Mouse (Mus musculus) lung, postnatal 25 days (tissue): Measurements from ENCODE around the gene Gm6583.

Source experiments
- DNase-seq: peaks from one replicate; pipeline ENCODE4 v3.0.0; 2022; ENCODE audit warnings: low spot score

Gm6583 gene

DNA sequence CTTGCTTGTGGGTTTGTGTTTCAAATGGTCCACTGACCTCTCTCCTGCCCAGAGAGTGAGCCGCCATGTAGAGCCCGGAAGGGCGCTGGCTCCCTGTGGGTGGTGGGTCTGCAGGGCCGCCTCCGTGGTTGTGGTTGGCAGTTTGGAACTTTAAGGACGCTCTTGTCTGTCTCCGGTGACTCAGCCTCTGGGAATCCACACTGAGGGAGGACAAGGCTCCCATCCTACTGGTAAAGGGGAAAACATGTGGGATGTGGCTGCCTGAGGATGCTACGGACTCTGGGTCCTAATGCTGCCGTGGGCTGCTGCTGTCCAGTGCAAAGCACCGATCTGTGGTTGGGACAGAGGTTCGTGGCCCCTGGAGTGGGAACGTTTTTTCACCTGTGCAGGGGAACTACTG, 12.1 kb upstream of the Gm6583 start:
- DNase-seq, result no peak

DNA sequence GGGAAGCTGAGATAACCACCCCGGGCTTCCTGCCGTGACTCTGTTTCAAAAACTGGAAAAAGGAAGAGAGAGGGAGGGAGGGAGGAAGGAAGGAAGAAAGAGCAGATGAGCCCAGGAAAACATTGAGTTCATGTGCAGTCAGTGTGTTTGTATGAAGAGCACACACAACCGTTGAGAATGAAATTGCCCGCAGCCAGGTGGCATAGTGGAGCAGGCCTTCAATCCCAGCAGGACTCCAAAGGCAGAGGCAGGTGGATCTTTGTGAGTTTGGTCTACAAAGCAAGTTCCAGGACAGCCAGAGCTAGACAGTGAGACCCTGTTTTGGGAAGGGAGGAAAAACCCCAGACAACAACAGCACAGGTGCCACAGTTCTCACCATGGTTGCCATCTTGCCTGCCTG, 11.5 kb upstream of the Gm6583 start:
- no peak for DNase-seq

DNA sequence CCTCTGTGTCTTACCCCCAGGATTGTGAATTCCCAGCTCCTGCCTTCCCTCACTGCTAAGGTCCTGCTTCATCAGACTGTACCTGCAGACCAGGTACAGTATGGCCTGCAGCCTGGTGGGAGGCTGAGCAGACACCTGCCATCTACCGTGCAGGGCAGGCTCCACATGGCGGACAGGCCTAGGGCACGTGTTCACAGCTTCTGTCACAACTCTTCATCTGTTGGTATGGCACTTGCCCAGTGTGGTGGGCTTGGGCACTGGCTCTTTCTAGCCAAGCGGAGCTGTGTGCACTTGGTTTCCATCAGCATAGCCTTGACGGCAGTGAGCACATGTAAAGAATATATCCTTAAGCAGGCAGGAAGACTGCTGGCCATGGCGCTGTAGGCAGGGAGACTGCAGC, 11.0 kb upstream of the Gm6583 start:
- DNase-seq, result no peak

DNA sequence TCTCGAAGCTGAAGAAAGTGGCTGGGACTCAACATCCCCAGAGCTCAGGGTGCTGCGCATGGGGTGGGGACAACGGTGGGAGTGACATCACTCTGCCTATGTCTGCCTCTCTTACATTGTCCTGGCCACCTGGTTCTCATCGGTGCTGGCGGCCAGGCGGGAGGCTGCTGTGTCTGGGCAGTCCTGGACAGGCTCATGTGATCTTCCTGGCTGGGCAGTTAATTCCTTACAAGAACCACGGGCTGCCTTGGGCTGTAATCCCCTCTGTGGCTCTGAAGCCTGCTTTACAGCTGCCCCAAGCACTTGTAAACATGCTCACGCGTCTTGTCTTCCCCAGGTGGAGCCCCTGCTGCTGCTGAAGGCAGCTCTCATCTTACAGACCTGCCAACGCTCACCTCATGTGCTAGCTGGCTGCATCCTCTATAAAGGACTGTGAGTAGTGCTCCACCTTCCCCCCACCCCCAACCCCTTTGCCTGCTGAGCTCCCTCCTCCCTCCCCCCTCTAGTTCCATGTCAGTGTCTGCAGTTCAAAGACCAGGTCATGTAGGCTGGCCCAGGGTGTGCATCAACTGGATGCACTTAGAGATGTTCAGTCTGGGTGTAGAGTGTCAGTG, 8.5 kb upstream of the Gm6583 start:
- no peak for DNase-seq

DNA sequence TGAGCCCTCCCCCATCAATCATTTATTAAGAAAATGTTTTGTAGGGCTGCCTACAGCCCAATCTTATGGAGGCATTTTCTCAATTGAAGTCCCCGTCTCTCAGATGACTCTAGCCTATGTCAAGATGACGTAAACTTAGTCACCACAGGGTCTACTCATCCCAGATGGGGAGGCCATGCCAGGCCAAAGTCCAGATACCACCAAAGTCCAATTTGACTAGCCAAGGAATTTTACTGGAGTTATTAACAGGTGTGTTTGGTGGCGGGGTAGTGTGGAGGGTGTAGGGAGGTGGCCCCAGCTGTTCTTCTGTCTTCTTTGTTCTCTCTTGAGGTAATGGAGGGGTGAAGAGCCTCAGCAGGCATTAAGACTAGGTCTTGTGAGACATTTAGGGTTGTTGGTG, 4.2 kb upstream of the Gm6583 start:
- DNase-seq, result no peak

DNA sequence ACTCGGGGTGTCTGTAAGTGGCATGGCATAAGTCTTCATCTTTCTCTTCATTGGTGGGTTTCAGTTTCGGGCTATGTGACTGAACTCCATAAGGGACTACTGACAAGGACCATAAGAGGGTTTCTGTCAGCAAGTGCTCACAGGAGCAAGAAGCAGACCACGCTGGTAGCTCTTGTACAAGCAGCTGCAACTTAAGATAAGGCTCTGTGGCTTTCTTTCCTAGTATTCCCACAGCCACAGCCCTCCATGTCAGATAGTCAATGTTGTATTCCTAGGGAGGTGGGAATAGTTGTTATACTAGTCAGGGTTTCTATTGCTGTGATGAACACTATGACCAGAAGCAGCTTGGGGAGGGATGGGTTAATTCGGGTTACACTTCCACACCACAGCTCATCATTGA, 3.7 kb upstream of the Gm6583 start:
- no peak for DNase-seq

DNA sequence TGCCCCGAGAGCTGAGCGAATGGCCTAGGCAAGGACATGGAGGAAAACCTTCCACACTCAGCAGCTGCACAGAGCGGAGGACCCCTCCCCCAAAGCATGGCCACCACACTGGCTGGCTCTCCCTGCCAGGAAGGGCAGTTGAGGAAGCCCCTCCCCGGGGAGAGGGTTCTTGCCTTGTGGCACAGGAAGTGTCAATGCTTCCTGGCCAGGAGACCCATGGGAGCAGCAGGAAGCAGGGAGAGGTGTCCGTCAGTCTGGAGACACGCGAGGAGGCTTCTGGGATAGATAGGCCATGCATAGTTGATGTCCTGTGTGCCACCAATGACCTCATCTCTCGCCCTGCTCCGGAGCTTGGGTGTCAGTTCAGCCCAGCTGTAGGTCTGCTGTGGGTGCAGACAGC, 489 bp upstream of the Gm6583 start:
- peak; percentile 28 for DNase-seq

DNA sequence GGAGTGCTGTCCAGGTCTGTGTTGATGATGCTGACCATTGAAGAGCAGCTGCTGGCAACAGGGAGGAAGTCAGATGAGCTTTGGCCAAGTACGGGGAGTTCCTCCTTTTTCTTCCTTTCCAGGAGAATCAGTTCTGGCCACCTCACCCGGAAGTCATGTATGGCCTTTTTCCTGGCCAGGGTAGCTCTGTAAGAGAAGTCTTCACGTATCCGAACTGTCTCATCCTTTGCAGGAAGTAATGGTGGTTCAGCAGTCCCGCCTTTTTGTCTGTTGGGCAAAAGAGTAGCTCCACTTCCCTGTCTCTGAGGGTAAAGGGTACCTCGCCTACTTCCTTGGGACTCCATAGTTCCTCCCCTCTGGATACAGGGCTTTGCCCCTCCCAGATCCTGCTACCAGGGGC, 340 bp downstream of the Gm6583 start:
- DNase-seq, result no peak

DNA sequence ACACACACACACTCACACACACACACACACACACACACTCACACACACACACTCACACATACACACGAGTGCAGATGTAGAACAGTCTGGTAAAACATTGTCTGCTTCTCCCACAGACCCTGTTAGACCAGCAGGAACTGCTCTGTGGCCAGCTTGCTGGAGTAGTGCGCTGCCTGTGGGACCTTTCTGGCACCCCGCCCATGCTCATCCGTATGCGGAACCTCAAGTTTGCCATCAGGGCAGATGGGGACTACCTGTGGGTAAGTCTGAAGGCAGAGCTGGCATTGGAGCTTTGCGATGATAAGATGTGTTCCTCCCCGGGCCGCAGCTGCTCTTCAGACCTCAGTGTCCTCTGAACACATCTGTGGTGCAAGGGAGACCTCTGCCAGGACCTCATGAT, 6.7 kb downstream of the Gm6583 start:
- no peak for DNase-seq

DNA sequence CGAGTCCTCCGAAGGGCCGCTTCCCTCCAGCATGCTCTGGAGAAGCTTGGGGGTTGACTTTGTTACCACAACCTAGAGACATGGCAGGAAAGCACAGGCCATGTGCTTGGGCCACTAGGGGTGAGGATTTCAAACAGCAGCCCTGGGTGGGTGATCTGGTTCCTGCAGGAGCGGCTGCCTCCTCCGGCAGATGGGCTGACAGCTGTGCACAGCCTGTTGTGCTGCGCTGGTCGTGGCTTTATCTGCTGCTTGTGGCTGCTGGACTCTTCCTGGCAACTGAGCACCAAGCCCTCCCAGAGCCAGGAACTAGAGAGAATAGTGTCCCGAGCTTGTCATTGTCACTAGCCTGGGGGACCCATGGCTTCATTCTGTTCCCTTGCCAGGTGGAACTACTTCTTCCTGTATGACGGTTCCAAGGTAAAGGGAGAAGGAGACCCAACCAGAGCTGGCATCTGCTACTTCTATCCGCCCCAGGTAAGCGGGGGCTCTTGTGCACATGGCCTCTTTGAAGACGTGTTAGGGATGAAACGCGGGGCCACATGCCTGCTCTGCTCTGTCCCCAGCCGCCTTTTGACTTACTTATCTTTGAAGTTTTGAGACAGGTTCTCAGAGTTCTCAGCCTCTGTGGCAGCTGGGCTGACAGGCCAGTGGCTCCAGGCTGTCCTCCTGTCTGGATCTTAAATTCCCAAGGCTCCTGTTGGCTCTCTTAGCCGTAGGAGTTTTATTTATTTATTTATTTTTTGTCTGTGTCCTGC, 9.4 kb downstream of the Gm6583 start:
- DNase-seq, result no peak

DNA sequence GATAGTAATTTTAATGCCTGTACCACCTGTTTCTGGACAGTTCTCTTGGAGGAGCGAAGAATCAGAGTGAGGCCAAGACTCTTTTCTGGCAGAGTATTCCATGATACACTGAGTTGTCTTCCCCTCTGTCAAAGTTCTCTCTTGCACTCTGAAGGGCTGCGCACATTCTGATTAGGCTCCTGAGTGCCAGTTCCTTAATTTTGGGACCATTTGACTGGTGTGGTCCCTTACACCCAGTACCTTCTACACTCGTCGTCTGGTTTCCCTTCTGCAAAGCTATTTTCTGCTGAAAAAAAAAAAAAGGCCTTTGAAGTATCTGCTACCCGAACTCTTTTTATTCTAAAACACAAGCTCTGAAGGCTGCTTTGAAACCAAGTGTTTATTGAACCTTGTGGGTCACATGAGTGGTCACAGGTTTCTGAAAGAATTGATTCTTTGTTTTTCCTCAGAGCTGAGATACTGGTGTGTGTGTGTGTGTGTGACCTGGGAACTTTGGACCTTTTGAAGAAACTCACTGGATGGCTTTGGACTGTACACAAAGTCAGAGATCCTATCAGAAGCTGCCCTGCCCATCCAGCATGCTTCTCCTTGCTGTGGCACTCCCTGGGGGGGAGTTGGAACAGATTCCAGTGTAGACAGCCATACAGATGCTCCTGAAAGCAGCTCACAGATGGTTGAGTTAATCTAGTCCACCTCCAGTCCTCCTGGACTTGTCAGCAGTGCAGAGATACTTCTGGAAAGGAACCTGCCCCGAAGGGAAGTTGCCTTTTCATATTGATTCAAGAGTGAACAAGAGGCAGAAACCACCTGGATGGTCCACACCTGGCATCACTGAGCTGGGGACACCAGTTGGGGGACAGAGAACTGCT, 11.5 kb downstream of the Gm6583 start:
- no peak for DNase-seq

DNA sequence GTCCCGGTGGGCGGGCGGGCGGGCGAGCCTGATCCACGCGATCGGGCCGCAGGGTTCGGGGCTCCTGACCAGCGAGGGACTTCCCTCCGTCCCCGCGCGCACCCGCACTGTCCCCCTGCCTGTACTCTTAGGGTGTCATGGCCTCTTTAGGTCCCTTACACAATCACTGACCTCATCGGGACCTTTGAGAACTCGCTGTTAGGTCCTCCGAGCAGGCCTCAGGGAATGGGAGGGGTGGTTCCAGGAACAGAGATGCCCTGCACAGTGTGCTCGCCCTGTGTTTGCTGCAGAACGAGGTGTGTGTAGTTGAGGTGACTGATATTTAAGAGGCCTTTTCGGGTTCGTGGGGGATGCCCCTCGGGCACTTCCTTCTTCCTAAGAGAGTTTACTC, 12.6 kb downstream of the Gm6583 start:
- peak; percentile 20 for DNase-seq

DNA sequence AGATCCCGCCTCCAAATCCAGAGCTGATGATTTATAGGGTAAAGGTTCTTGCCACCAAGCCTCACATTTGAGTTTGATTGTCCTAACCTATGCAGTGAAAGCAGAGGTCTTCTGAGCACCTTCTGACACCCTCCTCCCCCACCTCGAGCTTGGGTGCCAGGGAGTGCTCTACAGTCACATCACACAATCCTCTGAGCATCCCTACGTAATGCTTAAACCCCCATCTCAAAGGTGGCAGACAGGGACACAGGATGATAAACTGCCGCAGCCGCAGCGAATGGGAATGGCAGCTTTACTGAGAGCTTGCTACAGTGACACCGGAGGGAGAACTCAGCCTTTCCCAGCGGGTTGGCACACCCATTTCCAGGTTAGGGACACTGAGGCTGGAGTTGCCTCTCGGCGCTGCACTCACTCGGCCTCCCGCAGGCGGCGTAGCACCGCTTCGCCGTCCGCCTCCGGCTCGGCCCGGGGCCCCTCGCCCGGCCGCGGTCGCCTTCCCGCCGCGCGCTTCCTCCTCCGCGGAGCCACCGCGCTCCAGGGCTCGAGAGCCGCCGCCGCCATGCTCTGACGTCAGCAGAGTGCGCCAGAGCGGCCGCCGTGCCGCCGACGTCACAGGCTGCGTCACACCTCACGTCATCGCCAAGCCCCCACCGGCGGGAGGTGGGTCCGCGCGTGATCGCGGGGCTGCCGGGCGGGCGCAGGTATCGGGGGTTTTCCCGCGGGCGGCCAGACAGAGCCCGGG, 13.2 kb downstream of the Gm6583 start, which contains the start of the genes Srrd and Hps4:
Srrd (minus strand) TSS at position 578 of the 742 bp plus-strand sequence.
Hps4 (plus strand) TSS at position 621 of the 742 bp plus-strand sequence.
- DNase-seq, result peak; percentile 80

DNA sequence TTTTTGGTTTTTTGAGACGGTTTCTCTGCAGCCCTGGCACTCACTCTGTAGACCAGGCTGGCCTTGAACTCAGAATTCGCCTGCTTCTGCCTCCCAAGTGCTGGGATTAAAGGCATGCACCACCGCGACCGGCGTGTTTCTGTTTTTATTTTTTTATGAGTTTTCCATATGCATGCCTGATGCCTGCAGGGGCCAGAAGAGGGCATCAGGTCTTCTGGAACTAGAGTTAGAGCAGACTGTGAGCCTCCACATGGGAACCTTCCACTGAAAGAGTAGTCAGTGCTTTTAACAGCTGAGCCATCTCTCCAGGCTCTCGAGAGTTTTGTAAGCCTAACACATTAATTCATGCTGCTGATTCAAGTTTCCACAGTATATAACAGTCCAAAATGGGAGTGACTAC, 16.6 kb downstream of the Gm6583 start:
- DNase-seq, result no peak

DNA sequence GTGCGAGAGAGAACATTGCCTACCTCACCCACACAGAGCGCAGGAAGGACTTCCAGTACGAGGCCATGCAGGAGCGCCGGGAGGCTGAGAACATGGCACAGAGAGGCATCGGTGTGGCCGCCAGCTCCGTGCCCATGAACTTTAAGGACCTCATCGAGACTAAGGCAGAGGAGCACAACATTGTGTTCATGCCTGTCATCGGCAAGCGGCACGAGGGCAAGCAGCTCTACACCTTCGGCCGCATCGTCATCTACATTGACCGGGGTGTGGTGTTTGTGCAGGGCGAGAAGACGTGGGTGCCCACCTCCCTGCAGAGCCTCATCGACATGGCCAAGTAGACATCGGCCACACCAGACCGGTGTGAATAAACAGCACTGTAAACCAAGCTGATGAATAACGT, 18.8 kb downstream of the Gm6583 start:
- no peak for DNase-seq

DNA sequence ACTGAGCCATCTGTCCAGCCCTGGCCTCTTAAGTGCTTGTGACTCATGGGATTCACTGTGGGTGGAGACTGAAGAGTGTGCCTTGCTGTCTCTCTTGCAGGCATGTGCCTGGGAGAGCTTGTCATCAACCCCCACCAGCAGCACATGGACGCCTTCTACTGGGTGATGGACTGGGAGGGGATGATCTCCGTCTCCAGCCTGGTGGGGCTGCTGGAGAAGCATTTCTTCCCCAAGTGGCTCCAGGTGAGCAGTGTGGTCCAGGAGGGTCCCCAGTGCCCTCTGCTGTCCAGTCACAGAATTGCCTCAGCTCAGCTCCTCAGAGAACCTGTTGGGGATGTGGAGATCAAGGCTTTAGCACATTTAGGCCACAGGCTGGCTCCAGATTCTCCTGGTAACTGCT, 20.4 kb downstream of the Gm6583 start:
- DNase-seq, result peak; percentile 30

DNA sequence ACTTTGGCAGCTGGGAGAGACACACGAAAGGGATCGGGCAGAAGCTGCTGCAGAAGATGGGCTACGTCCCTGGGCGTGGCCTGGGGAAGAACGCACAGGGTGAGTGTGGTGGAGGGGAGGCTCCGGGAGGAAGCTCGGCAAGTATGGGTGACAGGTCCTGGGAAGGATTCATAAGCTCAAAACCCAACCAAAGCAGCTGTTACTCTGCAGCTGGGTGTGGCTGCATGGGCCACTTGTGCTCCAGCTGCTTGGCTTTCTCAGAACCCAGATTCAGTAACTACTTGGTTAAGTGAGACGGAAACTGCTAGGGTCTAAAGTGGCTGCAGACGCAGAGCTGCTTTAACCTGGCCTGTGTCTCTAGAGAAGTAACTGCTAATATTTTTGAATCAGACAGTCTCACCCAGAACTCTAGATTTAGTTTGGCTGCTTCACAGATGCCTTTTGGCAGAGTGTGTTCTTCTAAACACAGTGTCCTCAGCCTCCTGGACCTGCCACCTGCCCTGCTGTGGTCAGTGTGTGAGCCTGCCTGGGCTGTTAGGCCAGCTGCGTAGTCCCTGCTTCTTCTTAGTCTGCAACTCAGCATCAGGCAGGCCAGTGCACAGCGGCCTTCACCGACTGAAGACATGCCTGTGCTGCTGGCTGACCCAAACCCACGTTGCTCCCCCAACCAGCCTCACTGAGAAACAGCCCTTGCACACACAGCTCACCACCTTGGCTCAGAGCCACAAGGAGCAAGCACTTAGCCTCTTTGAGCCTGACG, 25.8 kb downstream of the Gm6583 start:
- no peak for DNase-seq

DNA sequence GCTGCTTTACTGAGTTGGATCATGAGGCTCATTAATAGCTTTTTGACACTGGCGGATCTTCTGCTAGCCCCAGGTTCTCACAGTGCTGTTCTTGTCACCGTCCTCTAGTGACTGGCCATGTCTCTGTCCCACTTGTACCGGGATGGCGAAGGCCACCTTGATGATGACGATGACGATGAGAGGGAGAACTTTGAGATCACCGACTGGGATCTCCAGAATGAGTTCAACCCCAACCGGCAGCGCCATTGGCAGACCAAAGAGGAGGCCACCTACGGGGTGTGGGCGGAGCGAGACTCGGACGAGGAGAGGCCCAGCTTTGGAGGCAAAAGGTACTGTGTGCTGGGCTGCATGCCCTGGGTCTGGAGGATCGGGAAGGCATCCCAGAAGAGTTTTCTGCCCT, 28.0 kb downstream of the Gm6583 start:
- DNase-seq, result no peak

DNA sequence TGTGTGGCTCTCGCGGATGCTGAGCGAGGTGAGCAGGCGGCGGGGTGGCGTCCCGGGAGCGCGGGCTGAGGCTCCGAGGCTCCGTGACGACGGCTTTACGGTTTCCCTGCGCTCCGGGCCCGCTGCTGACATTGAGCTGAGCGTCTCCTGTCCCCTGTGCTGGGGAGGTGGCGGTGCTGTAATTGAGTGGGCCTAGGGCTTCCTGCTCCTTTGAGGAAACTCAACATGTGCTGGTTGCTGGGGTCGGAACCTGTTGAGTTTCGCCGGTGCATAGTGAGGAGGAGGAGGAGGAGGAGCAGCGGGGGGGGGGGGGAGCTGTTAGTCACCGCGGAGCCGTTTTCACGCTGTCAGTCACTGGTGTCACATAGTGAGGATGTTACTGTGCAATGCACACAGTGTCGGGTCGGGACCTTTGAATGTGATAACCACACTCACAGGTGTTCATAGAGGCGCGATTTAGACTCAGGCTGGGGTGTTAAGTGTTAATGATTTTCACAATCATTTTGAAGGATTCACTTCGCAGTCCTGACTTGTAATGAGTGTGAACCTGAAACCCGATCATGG, 29.3 kb downstream of the Gm6583 start:
- no peak for DNase-seq

DNA sequence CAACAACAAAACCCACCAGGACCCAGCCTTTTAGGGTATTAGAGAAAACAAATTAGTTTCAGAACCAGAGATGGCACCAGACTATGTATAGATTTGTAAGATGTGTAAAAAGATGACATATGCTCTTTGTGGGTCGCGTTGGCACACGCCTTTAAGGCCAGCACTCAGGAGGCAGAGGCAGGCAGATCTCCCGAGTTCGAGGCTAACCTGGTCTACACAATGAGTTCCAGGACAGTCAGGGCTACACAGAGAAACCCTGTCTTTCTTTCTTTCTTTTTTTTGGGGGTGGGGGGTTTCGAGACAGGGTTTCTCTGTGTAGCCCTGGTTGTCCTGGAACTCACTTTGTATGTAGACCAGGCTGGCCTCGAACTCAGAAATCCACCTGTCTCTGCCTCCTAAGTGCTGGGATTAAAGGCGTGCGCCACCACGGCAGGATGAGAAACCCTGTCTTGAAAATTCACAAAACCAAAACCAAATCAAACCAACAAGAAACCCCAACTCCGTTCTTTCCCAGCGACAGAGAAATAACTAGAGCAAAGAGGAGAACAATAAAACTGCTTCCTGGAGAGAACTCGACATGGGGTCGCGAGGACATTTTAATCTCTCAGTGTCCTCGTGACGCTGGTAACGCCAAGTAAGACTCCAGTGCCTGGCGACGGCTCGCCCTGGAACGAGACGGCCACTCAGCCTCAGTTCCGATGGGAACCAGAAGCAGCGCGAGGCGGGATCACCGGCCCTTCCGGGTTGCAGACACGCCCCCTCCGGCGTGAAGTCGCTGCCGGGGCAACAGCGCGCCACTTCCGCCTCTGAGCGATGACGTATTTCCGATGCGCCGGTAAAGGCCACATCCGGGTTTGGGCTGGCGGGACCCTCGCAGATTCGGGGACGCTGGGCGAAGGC, 30.0 kb downstream of the Gm6583 start, which contains the start of gene Tfip11:
Tfip11 (plus strand) TSS at position 813 of the 900 bp plus-strand sequence.
- DNase-seq, result peak; percentile 96
